Comparison of ENCODE assay signal across 9 mouse cellular contexts in genomic region chr11:46065201-46066011, GRCm38 (mm10). TPM values are rescaled to one million over a fixed set of nuclear protein-coding genes. Genes with fewer than 3 reads are reported as not detected.
DNase-seq lines count a peak whose midpoint lies in the region; ATAC-seq lines count a peak whose summit lies in the region.
"Had no signal": no experiment of that assay in that cellular context is flagged by ENCODE, and none has a peak within 500 bp of the region (broad histone marks: within the 10 kb centered on the region; RNA-seq: fewer than 3 reads in every experiment).

No protein-coding gene starts in this region.

- peaks cover 46% of the 10 kb centered on the region for H3K4me1 ChIP-seq in embryonic facial prominence, embryonic 10.5 days
- peaks cover 88% of the 10 kb centered on the region for H3K4me1 ChIP-seq in heart, embryonic 13.5 days
- H3K4me1 ChIP-seq in kidney, embryonic 15.5 days = peaks cover 64% of the 10 kb centered on the region
- peaks cover 70% of the 10 kb centered on the region for H3K4me1 ChIP-seq in lung, embryonic 16.5 days (replicated peaks; ENCODE audit: control insufficient read depth, insufficient read depth, low read length)
- H3K4me1 ChIP-seq in stomach, embryonic 16.5 days (ENCODE audit: control insufficient read depth, insufficient read depth, low read length) = peaks cover 35% of the 10 kb centered on the region

- H3K4me3 ChIP-seq in embryonic facial prominence, embryonic 10.5 days = no peak overlapping the region
- H3K4me3 ChIP-seq in heart, embryonic 13.5 days = no peak overlapping the region
- no peak overlapping the region for H3K4me3 ChIP-seq in kidney, embryonic 15.5 days (replicated peaks)
- H3K4me3 ChIP-seq in lung, embryonic 16.5 days (ENCODE audit: low read length) = no peak overlapping the region
- H3K4me3 ChIP-seq in stomach, embryonic 16.5 days (replicated peaks; ENCODE audit: low read length) = no peak overlapping the region

- H3K36me3 ChIP-seq in embryonic facial prominence, embryonic 10.5 days (replicated peaks) = peaks cover 28% of the 10 kb centered on the region; the same call in 1 of the 2 replicates
- H3K36me3 ChIP-seq in heart, embryonic 13.5 days = peaks cover 70% of the 10 kb centered on the region
- H3K36me3 ChIP-seq in kidney, embryonic 15.5 days = peaks cover 14% of the 10 kb centered on the region
- 0 out of 2 replicates have a peak, but pooled peaks cover 5% of the 10 kb centered on the region for H3K36me3 ChIP-seq in lung, embryonic 16.5 days (ENCODE audit: control insufficient read depth, insufficient read depth, low read length)
- no peaks in the 10 kb centered on the region for H3K36me3 ChIP-seq in stomach, embryonic 16.5 days (ENCODE audit: control insufficient read depth, insufficient read depth, low read length)

- WGBS in embryonic facial prominence, embryonic 10.5 days = 52% methylated on average over 21 of the region's 21 CpGs
- WGBS in heart, embryonic 13.5 days = 24% methylated on average over 21 of the region's 21 CpGs
- WGBS in kidney, embryonic 15.5 days = 37% methylated on average over 21 of the region's 21 CpGs
- 23% methylated on average over 21 of the region's 21 CpGs for WGBS in lung, embryonic 16.5 days
- WGBS in stomach, embryonic 16.5 days = 28% methylated on average over 21 of the region's 21 CpGs

- DNase-seq in 3T3-L1 (ENCODE audit: low read depth, low spot score) = peak; percentile 96
- peak; percentile 53 for DNase-seq in ZHBTc4 (ENCODE audit: low read depth, low spot score)
- DNase-seq in embryonic facial prominence, embryonic 10.5 days (ENCODE audit: low spot score) = peak; percentile 63
- DNase-seq in T-cell, adult 2 months (ENCODE audit: low spot score) = no peak

- peak overlapping the region; percentile 73 for H3K27ac ChIP-seq in embryonic facial prominence, embryonic 10.5 days (replicated peaks)
- H3K27ac ChIP-seq in heart, embryonic 13.5 days (replicated peaks) = peak overlapping the region; percentile 94
- H3K27ac ChIP-seq in kidney, embryonic 15.5 days = peak overlapping the region; percentile 88
- peak overlapping the region; percentile 88 for H3K27ac ChIP-seq in lung, embryonic 16.5 days (ENCODE audit: low read length)
- peak overlapping the region; percentile 73 for H3K27ac ChIP-seq in stomach, embryonic 16.5 days (ENCODE audit: low read length)
- H3K27ac ChIP-seq: macrophage had no signal

- H3K9ac ChIP-seq in heart, embryonic 13.5 days = peak overlapping the region; percentile 66
- no peak overlapping the region for H3K9ac ChIP-seq in kidney, embryonic 15.5 days
- no peak overlapping the region for H3K9ac ChIP-seq in lung, embryonic 16.5 days (ENCODE audit: low read length)
- peak overlapping the region; percentile 29; the same call in 1 of the 2 replicates for H3K9ac ChIP-seq in stomach, embryonic 16.5 days (ENCODE audit: low read length)

- H3K9me3 ChIP-seq in embryonic facial prominence, embryonic 10.5 days = no peaks in the 10 kb centered on the region
- H3K9me3 ChIP-seq in heart, embryonic 13.5 days = no peaks in the 10 kb centered on the region
- H3K9me3 ChIP-seq in kidney, embryonic 15.5 days (replicated peaks) = no peaks in the 10 kb centered on the region
- no peaks in the 10 kb centered on the region for H3K9me3 ChIP-seq in lung, embryonic 16.5 days (ENCODE audit: control insufficient read depth, low read length)
- no peaks in the 10 kb centered on the region for H3K9me3 ChIP-seq in stomach, embryonic 16.5 days (replicated peaks; ENCODE audit: control insufficient read depth, low read length)

- peak overlapping the region; percentile 26 for H3K4me2 ChIP-seq in heart, embryonic 13.5 days
- H3K4me2 ChIP-seq in kidney, embryonic 15.5 days = no peak overlapping the region
- 0 out of 2 replicates have a peak overlapping the region, but pooled peaks have one; percentile 2 for H3K4me2 ChIP-seq in lung, embryonic 16.5 days (ENCODE audit: low read depth, low read length)
- H3K4me2 ChIP-seq in stomach, embryonic 16.5 days (ENCODE audit: low read depth, low read length) = peak overlapping the region; percentile 8; the same call in 1 of the 2 replicates

- H3K27me3 ChIP-seq in embryonic facial prominence, embryonic 10.5 days (replicated peaks; ENCODE audit: low read depth, poor library complexity, severe bottlenecking) = no peaks in the 10 kb centered on the region
- no peaks in the 10 kb centered on the region for H3K27me3 ChIP-seq in heart, embryonic 13.5 days (replicated peaks)
- H3K27me3 ChIP-seq in kidney, embryonic 15.5 days = no peaks in the 10 kb centered on the region
- no peaks in the 10 kb centered on the region for H3K27me3 ChIP-seq in lung, embryonic 16.5 days (ENCODE audit: control insufficient read depth, insufficient read depth, low read depth, low read length)
- no peaks in the 10 kb centered on the region for H3K27me3 ChIP-seq in stomach, embryonic 16.5 days (ENCODE audit: control insufficient read depth, insufficient read depth, low read length)

- ATAC-seq in heart, embryonic 13.5 days (ENCODE audit: extremely low read depth, insufficient number of reproducible peaks, low FRiP score, low TSS enrichment) = peak; percentile 62; the same call in 1 of the 2 replicates
- ATAC-seq in kidney, embryonic 15.5 days (replicated peaks; ENCODE audit: low FRiP score) = peak; percentile 70
- peak; percentile 90 for ATAC-seq in lung, embryonic 16.5 days (ENCODE audit: low read depth)
- ATAC-seq in stomach, embryonic 16.5 days (ENCODE audit: insufficient read depth, low FRiP score) = peak; percentile 80

RNA-seq across cellular contexts. Expression of gene Adam19, which starts 9.6 kb away (rescaled TPM):
- polyA plus RNA-seq in embryonic facial prominence, embryonic 10.5 days (2016; fragmentation: Nextera tagmentation; extraction: Ambion mirVana) = 11.3 and 13.9 TPM in 2 replicates
- 24.2 and 24.7 TPM in 2 replicates for polyA plus RNA-seq in heart, embryonic 13.5 days (2015; fragmentation: Nextera tagmentation; extraction: Ambion mirVana)
- 14.4 and 17.9 TPM in 2 replicates for polyA plus RNA-seq in kidney, embryonic 15.5 days (2015; fragmentation: Nextera tagmentation; extraction: Ambion mirVana)
- polyA plus RNA-seq in lung, embryonic 16.5 days (2015; fragmentation: Nextera tagmentation; extraction: Ambion mirVana) = 20.7 and 22.2 TPM in 2 replicates
- polyA plus RNA-seq in stomach, embryonic 16.5 days (2015; fragmentation: Nextera tagmentation; extraction: Ambion mirVana) = 22.0 and 22.4 TPM in 2 replicates

RNA-seq across cellular contexts. Expression of gene Gm12166, which starts 13.3 kb away (rescaled TPM):
- 2.9 and 3.0 TPM in 2 replicates for polyA plus RNA-seq in embryonic facial prominence, embryonic 10.5 days (2016; fragmentation: Nextera tagmentation; extraction: Ambion mirVana)
- 4.8 and 5.3 TPM in 2 replicates for polyA plus RNA-seq in heart, embryonic 13.5 days (2015; fragmentation: Nextera tagmentation; extraction: Ambion mirVana)
- polyA plus RNA-seq in kidney, embryonic 15.5 days (2015; fragmentation: Nextera tagmentation; extraction: Ambion mirVana) = 2.8 and 6.7 TPM in 2 replicates
- 5.4 and 6.8 TPM in 2 replicates for polyA plus RNA-seq in lung, embryonic 16.5 days (2015; fragmentation: Nextera tagmentation; extraction: Ambion mirVana)
- 4.7 and 7.9 TPM in 2 replicates for polyA plus RNA-seq in stomach, embryonic 16.5 days (2015; fragmentation: Nextera tagmentation; extraction: Ambion mirVana)

Comparison
In these comparisons a context has a peak if more than half of its experiments do, and no peak if none do; other contexts are left out.
1. H3K9ac ChIP-seq: peak in heart, embryonic 13.5 days (single experiment) and stomach, embryonic 16.5 days (single experiment); none in kidney, embryonic 15.5 days (single experiment) and lung, embryonic 16.5 days (single experiment).
2. Peak in every context shown above with its lines, with median percentiles within 50 percentile points of each other: H3K27ac ChIP-seq and ATAC-seq.